Mouse (Mus musculus) adrenal gland, postnatal 4 days (tissue): ENCODE data around the gene Nedd1. TPM values are rescaled to one million over a fixed set of nuclear protein-coding genes. Genes with fewer than 3 reads are reported as not detected.

Source experiments
- DNase-seq, 2 experiments: peaks; one replicate each; pipeline ENCODE4 v3.0.0; 2021 to 2022; ENCODE audit warnings: low spot score in 2 of 2, mixed read lengths in 2 of 2
- long read RNA-seq, 2 experiments: library from polyadenylated mRNA; stranded (forward); transcript quantifications; one replicate each; pipeline ENCODE4 v2.0.0; 2021
- total RNA-seq, 2 experiments: library from RNA; stranded (reverse); gene quantifications; 2 replicates each; pipeline ENCODE4 v1.2.3; 2021

Nedd1 gene
- total RNA-seq: 10 to 100 TPM; 23.4 to 26.3 TPM
- long read RNA-seq, experiment 1, transcript Nedd1-201 (15 exons, 3,534 nt): major isoform, 15 of 16 reads
- long read RNA-seq, experiment 1, partial matches to known transcripts: 0 of 16 reads
- long read RNA-seq, experiment 1, other reads (novel, unspliced or antisense): 1 of 16 reads
- long read RNA-seq, experiment 2, transcript Nedd1-201 (15 exons, 3,534 nt): major isoform, 48 of 56 reads
- long read RNA-seq, experiment 2, partial matches to known transcripts: 4 of 56 reads
- long read RNA-seq, experiment 2, other reads (novel, unspliced or antisense): 4 of 56 reads

GRCm38 (mm10) chr10:92721771-92722619 lies at the start of gene Nedd1:
Gene Nedd1, minus strand, starts transcription at chr10:92722420.
- peak; percentile 85 to 89 for DNase-seq

- DNase-seq: no peak
These were observed 32.1 kb upstream of the Nedd1 start for GRCm38 (mm10) chr10:92754359-92754758.

- no peak for DNase-seq
These were observed 8.1 kb upstream of the Nedd1 start for GRCm38 (mm10) chr10:92730339-92730738.

GRCm38 (mm10) chr10:92728723-92729122 lies 6.5 kb upstream of the Nedd1 start:
- no peak for DNase-seq

GRCm38 (mm10) chr10:92722620-92722988 lies 384 bp upstream of the Nedd1 start:
- DNase-seq: no peak

GRCm38 (mm10) chr10:92699032-92699431 lies 23.2 kb downstream of the Nedd1 start:
- no peak for DNase-seq

- DNase-seq: no peak
These were observed 47.2 kb downstream of the Nedd1 start for GRCm38 (mm10) chr10:92675056-92675455.

- no peak for DNase-seq
These were observed 50.3 kb downstream of the Nedd1 start for GRCm38 (mm10) chr10:92671906-92672305.

- DNase-seq: no peak
These were observed 56.9 kb downstream of the Nedd1 start for GRCm38 (mm10) chr10:92665287-92665686.

GRCm38 (mm10) chr10:92653266-92653665 lies 69.0 kb downstream of the Nedd1 start:
- no peak for DNase-seq

GRCm38 (mm10) chr10:92652399-92652920 lies 69.8 kb downstream of the Nedd1 start:
- DNase-seq: no peak

- DNase-seq: no peak
These were observed 71.0 kb downstream of the Nedd1 start for GRCm38 (mm10) chr10:92651266-92651665.

- no peak for DNase-seq
These were observed 73.1 kb downstream of the Nedd1 start for GRCm38 (mm10) chr10:92649096-92649495.

- DNase-seq: no peak
These were observed 74.5 kb downstream of the Nedd1 start for GRCm38 (mm10) chr10:92647691-92648090.

- DNase-seq: no peak
These were observed 78.2 kb downstream of the Nedd1 start for GRCm38 (mm10) chr10:92643995-92644394.

GRCm38 (mm10) chr10:92641032-92641431 lies 81.2 kb downstream of the Nedd1 start:
- no peak for DNase-seq
